Mouse (Mus musculus) intestine, embryonic 16.5 days (tissue): ENCODE results near the gene Hsf2bp. TPM values are rescaled to one million over a fixed set of nuclear protein-coding genes. Genes with fewer than 3 reads are reported as not detected.

ENCODE experiments used
- ATAC-seq: fragments of 200-750 bp; cut with Nextera tagmentation; 2 replicates; pipeline ENCODE4 v1.8.0; 2017; ENCODE audit warnings: moderate TSS enrichment, moderate library complexity
- H3K27ac ChIP-seq: fragments of 300-500 bp; sonication (generic); 2 replicates; pipeline ENCODE4 v1.5.1; 2014; ENCODE audit warnings: mild to moderate bottlenecking, low read length
- H3K27me3 ChIP-seq: fragments of 300-500 bp; sonication (generic); replicated peaks from 2 replicates; pipeline ENCODE4 v1.6.1; 2014; ENCODE audit warnings: low read length, control low read depth, mixed read lengths; ENCODE audit not compliant: control insufficient read depth, insufficient read depth
- H3K36me3 ChIP-seq: fragments of 300-500 bp; sonication (generic); 2 replicates; pipeline ENCODE4 v1.6.1; 2014; ENCODE audit warnings: low read length, control low read depth; ENCODE audit not compliant: control insufficient read depth, insufficient read depth
- H3K4me1 ChIP-seq: fragments of 300-500 bp; sonication (generic); 2 replicates; pipeline ENCODE4 v1.6.1; 2014; ENCODE audit warnings: low read length, control low read depth, mixed read lengths; ENCODE audit not compliant: control insufficient read depth, insufficient read depth
- H3K4me2 ChIP-seq: fragments of 300-500 bp; sonication (generic); 2 replicates; pipeline ENCODE4 v1.6.1; 2014; ENCODE audit warnings: low read depth, low read length, control low read depth
- H3K4me3 ChIP-seq: fragments of 300-500 bp; sonication (generic); 2 replicates; pipeline ENCODE4 v1.5.1; 2014; ENCODE audit warnings: mild to moderate bottlenecking, low read length
- H3K9ac ChIP-seq: fragments of 300-500 bp; sonication (generic); 2 replicates; pipeline ENCODE4 v1.6.1; 2014; ENCODE audit warnings: low read depth, low read length
- H3K9me3 ChIP-seq: fragments of 300-500 bp; sonication (generic); 2 replicates; pipeline ENCODE4 v1.6.1; 2016; ENCODE audit warnings: low read length, control low read depth; ENCODE audit not compliant: control insufficient read depth
- WGBS: fragments of 180-500 bp; shearing (Covaris S2); extraction: QIAGEN DNeasy Blood & Tissue Kit; methylation state at CpG from one replicate; pipeline ENCODE4 v1.1.7; 2014; 5-methylcytosine and 5-hydroxymethylcytosine counted together
- polyA plus RNA-seq: library from polyadenylated mRNA; unstranded; fragments of >200 nt; fragmentation: Nextera tagmentation; extraction: Ambion mirVana; gene quantifications from 2 replicates; pipeline ENCODE4 v1.2.1, GENCODE M21; 2015

Gene Hsf2bp
- polyA plus RNA-seq, 1 experiment from 2014 or later, result 0.15 TPM

DNA sequence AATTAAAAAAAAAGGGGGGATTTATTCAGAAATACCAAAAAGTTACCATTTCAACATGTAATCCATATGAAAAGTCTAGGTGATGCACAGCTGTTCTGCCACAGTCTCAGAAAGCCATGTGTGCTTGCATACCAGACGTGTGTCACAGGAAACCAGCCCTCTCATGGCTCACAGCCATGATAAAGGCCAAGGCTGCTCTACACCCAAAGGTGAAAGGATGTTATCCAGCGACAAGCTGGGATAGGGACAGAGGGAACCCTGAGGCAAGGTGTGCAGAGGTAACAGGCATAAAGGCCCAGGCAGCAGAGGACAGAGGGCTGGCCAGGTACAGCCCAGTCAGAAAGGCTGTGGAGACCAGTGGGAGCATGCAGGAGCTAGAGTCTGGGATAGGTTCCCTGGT lies 27.5 kb upstream of the Hsf2bp start:
- ATAC-seq, result no peak
- 73% methylated on average over 2 of the region's 2 CpGs for WGBS
- Histone ChIP-seq H3K4me2 (no peak overlapping the region), H3K27me3 (no peaks in the 10 kb centered on the region), H3K4me1 (no peaks in the 10 kb centered on the region), H3K9me3 (no peaks in the 10 kb centered on the region), H3K9ac (no peak overlapping the region), H3K36me3 (peaks cover 9% of the 10 kb centered on the region), H3K4me3 (no peak overlapping the region), H3K27ac (no peak overlapping the region)

DNA sequence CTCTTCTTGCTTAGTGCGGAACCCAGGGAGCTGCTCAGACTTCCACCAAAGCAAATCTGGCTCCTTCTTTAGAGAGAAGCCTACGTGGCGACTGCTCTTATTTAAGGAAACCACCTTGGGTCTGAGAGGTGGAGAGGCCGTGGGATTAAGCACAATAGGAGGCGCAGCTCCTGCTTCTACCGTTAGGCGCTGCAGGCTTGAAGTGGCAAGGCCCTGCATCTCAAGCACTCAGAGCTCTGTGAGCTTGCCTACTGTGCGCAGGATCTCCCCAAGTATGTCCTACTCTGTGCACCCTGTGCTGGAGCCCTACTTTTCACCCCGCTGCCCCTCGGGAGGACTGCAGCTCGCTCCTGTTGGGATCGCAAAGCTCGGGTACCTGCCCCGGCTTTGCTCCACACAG lies 25.1 kb upstream of the Hsf2bp start:
- H3K9ac ChIP-seq, result no peak overlapping the region
- peaks cover 17% of the 10 kb centered on the region for H3K36me3 ChIP-seq
- 95% methylated on average over 14 of the region's 14 CpGs for WGBS
- no peak overlapping the region for H3K4me2 ChIP-seq
- no peak overlapping the region for H3K4me3 ChIP-seq
- no peak for ATAC-seq
- H3K4me1 ChIP-seq, result no peaks in the 10 kb centered on the region
- no peaks in the 10 kb centered on the region for H3K9me3 ChIP-seq
- H3K27me3 ChIP-seq, result no peaks in the 10 kb centered on the region
- no peak overlapping the region for H3K27ac ChIP-seq

DNA sequence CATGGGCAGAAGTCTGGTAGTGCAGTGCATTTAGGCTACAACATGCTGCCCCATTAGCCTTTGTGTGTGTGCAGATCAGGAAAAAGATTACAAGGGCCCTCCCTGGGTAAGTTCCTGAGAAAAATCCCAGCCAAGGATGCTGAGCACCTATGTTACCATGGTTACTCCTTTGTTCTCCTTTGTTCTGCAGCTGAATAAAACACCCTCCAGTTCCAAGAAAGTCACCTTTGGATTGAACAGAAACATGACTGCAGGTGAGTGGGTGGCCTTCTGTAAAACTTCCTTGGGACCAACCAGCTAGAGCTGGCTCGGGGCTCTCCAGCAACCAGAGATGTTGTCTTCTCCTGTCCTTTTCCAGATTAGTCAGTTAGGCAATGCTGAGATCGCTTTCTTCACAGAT lies 22.9 kb upstream of the Hsf2bp start:
- Histone ChIP-seq H3K27me3 (no peaks in the 10 kb centered on the region), H3K4me1 (no peaks in the 10 kb centered on the region), H3K4me3 (no peak overlapping the region), H3K4me2 (no peak overlapping the region), H3K27ac (no peak overlapping the region), H3K9me3 (no peaks in the 10 kb centered on the region), H3K9ac (no peak overlapping the region), H3K36me3 (peaks cover 22% of the 10 kb centered on the region)
- no peak for ATAC-seq
- WGBS, result 93% methylated on average over 2 of the region's 2 CpGs

DNA sequence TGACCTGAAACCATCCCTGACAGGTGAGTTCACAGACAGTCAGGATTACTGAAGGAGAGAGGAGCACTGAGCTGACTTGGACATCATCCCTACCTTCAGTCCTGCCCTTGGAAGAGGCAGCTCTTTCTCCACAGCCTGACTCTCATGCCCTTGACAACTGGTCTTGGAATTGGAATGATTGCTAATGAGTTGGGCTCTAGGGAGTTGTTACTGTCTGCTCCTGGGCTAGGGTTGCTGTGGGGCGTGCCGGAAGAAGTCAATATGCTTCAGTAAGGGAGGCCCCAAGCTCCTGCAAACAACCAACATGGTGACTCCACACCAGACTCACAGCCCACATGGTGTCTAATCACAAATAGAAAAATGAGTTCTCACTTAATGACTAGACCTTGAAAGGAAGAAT lies 21.7 kb upstream of the Hsf2bp start:
- 92% methylated on average over 2 of the region's 2 CpGs for WGBS
- Histone ChIP-seq H3K4me2 (no peak overlapping the region), H3K9ac (no peak overlapping the region), H3K27ac (no peak overlapping the region), H3K36me3 (peaks cover 22% of the 10 kb centered on the region), H3K4me1 (no peaks in the 10 kb centered on the region), H3K27me3 (no peaks in the 10 kb centered on the region), H3K9me3 (no peaks in the 10 kb centered on the region), H3K4me3 (no peak overlapping the region)
- no peak for ATAC-seq

DNA sequence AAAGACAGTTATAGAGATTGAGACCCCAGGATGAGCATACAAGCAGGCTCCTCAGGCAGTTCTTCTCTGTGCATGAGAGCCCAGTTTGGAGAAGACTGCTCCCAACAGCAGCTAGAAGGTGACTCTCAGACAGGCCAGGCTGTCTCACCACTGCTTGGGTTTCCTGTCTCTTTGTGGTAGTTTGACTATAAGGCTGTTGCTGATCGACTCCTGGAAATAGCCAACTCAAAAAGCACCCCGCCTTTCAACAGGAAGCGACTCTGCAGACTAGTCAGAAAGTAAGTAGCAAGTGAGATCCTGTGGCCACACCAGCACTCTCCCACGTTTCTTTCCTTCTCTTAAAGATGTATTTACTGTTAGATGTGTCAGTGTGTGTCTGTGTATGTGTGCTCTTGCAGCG lies 17.5 kb upstream of the Hsf2bp start:
- Histone ChIP-seq H3K4me1 (no peaks in the 10 kb centered on the region), H3K36me3 (peaks cover 14% of the 10 kb centered on the region)

DNA sequence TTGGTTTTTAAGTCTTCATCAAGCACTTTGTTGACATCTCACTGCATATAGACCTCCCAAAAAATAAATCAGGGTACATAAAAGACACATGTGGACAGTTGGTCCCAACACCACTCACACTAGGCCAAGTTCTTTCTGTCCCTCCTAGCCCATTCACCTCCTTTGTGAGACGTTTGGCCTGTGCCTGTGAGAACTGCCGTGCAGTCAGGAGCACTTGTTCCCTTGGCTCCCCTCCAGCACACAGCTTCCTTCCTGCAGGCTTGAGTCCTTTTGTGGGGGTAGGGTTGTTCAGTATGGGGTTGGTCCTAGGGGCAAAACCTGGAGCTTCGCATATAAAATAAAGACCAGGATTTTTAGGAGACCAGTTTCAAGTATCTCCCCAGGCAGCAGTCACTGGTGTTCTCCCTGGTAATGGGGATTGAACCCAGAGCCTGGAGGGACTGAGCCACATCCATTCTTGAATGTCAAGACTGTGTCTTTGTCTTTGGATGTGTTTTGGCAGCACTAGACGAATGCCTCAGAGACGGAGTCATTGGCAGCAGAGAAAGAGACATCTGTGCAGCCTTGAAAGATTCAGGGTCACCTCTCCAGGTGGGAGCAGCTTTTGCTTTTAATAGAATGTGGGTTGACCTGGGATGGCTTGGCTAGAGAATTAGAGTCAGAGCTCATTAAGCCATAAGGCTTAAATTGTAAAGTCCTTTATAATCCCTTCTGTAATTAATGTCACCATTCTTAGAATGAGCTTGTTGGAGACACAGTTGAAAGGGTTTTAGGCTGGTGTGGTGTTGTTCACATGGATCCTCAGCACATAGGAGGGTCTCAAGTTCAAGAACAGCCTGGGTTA lies 16.3 kb upstream of the Hsf2bp start:
- 76% methylated on average over 5 of the region's 5 CpGs for WGBS
- no peaks in the 10 kb centered on the region for H3K4me1 ChIP-seq
- H3K9me3 ChIP-seq, result no peaks in the 10 kb centered on the region
- H3K27me3 ChIP-seq, result no peaks in the 10 kb centered on the region
- no peak overlapping the region for H3K27ac ChIP-seq
- H3K36me3 ChIP-seq, result peaks cover 11% of the 10 kb centered on the region
- no peak for ATAC-seq
- H3K4me2 ChIP-seq, result no peak overlapping the region
- no peak overlapping the region for H3K4me3 ChIP-seq
- H3K9ac ChIP-seq, result no peak overlapping the region

More for the DNA sequence above, 17.5 kb upstream of the Hsf2bp start:
- H3K4me2 ChIP-seq, result no peak overlapping the region
- H3K27me3 ChIP-seq, result no peaks in the 10 kb centered on the region
- H3K9me3 ChIP-seq, result no peaks in the 10 kb centered on the region
- H3K27ac ChIP-seq, result no peak overlapping the region
- 88% methylated on average over 5 of the region's 5 CpGs for WGBS
- no peak overlapping the region for H3K4me3 ChIP-seq
- no peak overlapping the region for H3K9ac ChIP-seq
- ATAC-seq, result no peak

DNA sequence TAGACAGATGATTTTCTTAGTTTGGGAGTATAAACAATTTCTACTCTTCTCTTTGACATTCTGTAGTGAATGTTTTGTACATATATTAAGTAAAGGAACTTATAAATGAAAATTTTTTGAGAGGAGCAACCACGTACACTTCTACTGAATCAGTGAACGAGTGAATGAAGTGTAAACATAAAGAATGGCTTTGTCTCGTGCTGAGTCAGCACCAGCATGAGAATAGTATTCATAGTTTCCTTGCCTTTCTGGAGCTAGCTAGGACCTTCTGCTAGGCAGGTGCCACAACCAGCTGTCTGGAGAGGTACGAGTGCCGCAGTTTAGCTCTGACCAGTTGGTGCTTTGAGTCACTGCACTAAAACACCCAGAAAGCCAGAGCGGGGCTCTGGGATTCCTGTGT lies 14.5 kb upstream of the Hsf2bp start:
- Histone ChIP-seq H3K36me3 (peaks cover 4% of the 10 kb centered on the region), H3K27me3 (no peaks in the 10 kb centered on the region), H3K9ac (no peak overlapping the region), H3K4me1 (no peaks in the 10 kb centered on the region), H3K4me3 (no peak overlapping the region), H3K27ac (no peak overlapping the region), H3K9me3 (no peaks in the 10 kb centered on the region), H3K4me2 (no peak overlapping the region)
- 88% methylated on average over 6 of the region's 6 CpGs for WGBS
- ATAC-seq, result no peak

DNA sequence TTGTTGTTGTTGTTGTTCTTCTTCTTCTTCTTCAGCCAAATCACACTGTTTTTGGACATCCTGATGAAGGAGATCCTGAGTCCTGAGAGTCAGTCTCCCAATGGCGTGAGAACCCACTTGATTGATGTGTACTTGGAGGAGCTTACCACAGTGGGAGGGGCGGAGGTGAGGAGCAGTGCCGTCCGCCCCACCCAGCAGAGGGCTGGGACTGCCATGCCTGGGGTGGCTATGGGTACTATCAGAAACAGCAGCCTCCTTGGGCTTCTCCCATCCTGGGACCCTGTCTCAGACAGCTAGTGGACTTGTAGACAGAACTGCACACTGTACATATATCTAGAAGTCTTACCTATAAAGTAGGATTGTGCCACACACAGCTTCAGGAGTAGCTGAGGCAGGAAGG lies 13.8 kb upstream of the Hsf2bp start:
- Histone ChIP-seq H3K9ac (no peak overlapping the region), H3K27ac (no peak overlapping the region), H3K4me2 (no peak overlapping the region), H3K9me3 (no peaks in the 10 kb centered on the region), H3K27me3 (no peaks in the 10 kb centered on the region), H3K4me3 (no peak overlapping the region), H3K4me1 (no peaks in the 10 kb centered on the region), H3K36me3 (no peaks in the 10 kb centered on the region; the same call in 1 of the 2 replicates)
- no peak for ATAC-seq
- 72% methylated on average over 4 of the region's 4 CpGs for WGBS

DNA sequence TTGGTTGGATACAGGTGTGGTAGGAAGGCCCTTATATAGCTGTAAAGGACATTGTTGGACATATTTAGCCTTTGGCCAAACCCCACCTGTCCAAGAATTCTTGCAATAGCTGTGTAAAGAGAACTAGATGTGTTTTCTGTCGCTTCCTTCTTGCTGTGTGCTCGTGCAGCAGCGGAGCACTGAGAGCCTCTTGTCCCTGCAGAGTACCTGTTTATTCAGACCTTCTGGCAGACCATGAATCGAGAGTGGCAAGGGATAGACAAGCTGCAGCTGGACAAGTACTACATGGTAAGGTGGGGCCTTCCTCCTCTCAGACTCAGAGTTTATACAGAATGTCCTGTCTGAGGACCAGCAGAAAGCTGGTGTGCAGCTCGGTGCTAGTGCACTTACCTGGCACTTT lies 12.2 kb upstream of the Hsf2bp start:
- Histone ChIP-seq H3K4me2 (no peak overlapping the region), H3K27ac (no peak overlapping the region), H3K27me3 (no peaks in the 10 kb centered on the region), H3K9me3 (no peaks in the 10 kb centered on the region), H3K4me3 (no peak overlapping the region), H3K36me3 (no peaks in the 10 kb centered on the region), H3K9ac (no peak overlapping the region), H3K4me1 (no peaks in the 10 kb centered on the region)
- ATAC-seq, result no peak
- 67% methylated on average over 5 of the region's 5 CpGs for WGBS

DNA sequence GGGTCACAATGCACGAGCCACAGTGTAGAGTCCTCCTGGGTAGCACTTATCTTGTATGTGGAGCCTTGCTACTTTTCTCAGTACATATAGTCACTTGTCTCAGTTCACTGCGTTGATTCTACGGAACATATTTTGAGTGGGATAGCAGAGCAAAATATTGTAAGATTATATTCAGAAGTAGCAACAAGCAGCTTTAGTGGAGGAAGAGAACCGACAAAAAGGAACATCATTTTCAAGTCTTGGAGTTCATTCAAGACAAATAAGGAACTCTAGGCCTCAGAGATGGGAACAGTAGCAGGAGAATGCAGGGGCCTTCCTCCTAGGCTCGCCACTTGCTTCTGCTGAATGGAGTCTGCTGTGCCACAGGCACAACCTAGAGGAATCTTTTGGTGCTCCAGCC lies 10.4 kb upstream of the Hsf2bp start:
- H3K27ac ChIP-seq, result no peak overlapping the region
- no peaks in the 10 kb centered on the region for H3K36me3 ChIP-seq
- no peak overlapping the region for H3K4me2 ChIP-seq
- H3K9ac ChIP-seq, result no peak overlapping the region
- ATAC-seq, result no peak
- H3K4me3 ChIP-seq, result no peak overlapping the region
- no peaks in the 10 kb centered on the region for H3K9me3 ChIP-seq
- no peaks in the 10 kb centered on the region for H3K4me1 ChIP-seq
- 90% methylated on average over 5 of the region's 5 CpGs for WGBS
- H3K27me3 ChIP-seq, result no peaks in the 10 kb centered on the region
